Mouse (Mus musculus) frontal cortex, postnatal 36 days (tissue): ENCODE results near the gene Cd55b.
"Not testable (repeated sequence)": the region's sequence is repeated elsewhere in the genome, so short reads cannot be mapped to it uniquely, and the experiment has no call there.

ENCODE experiments used
- DNase-seq, 2 experiments: peaks; one replicate each; pipeline ENCODE4 v3.0.0; 2022; ENCODE audit warnings: low spot score in 2 of 2

The Cd55b gene

GRCm38 (mm10) chr1:130422664-130423111 lies at the start of gene Cd55b:
TSS of gene Cd55b (minus strand) at chr1:130423009.
- DNase-seq, result peak; percentile 2 to 5

GRCm38 (mm10) chr1:130470074-130470473 lies 47.3 kb upstream of the Cd55b start:
- no peak for DNase-seq

GRCm38 (mm10) chr1:130467453-130467852 lies 44.6 kb upstream of the Cd55b start:
- DNase-seq, result no peak

- no peak for DNase-seq
Observed at GRCm38 (mm10) chr1:130464173-130464572, 41.4 kb upstream of the Cd55b start.

GRCm38 (mm10) chr1:130462867-130463266 lies 40.1 kb upstream of the Cd55b start:
- DNase-seq, result no peak

- DNase-seq, result peak; percentile 88 to 89
Observed at GRCm38 (mm10) chr1:130462084-130462861, 39.5 kb upstream of the Cd55b start, which contains the start of gene Cd55. TSS of gene Cd55 (minus strand) at chr1:130462744.

- no peak for DNase-seq
Observed at GRCm38 (mm10) chr1:130455111-130455510, 32.3 kb upstream of the Cd55b start.

- not testable (repeated sequence) for DNase-seq
Observed at GRCm38 (mm10) chr1:130442930-130443329, 20.1 kb upstream of the Cd55b start.

- no peak for DNase-seq
Observed at GRCm38 (mm10) chr1:130430920-130431319, 8.1 kb upstream of the Cd55b start.

GRCm38 (mm10) chr1:130428667-130429066 lies 5.9 kb upstream of the Cd55b start:
- DNase-seq, result not testable (repeated sequence)

GRCm38 (mm10) chr1:130427175-130427853 lies 4.5 kb upstream of the Cd55b start:
- DNase-seq, result not testable (repeated sequence)

GRCm38 (mm10) chr1:130422033-130422432 lies 776 bp downstream of the Cd55b start:
- not testable (repeated sequence) for DNase-seq

GRCm38 (mm10) chr1:130397109-130397508 lies 25.7 kb downstream of the Cd55b start:
- not testable (repeated sequence) for DNase-seq

- DNase-seq, result not testable (repeated sequence)
Observed at GRCm38 (mm10) chr1:130387282-130387681, 35.5 kb downstream of the Cd55b start.

GRCm38 (mm10) chr1:130377726-130378429 lies 44.9 kb downstream of the Cd55b start:
- DNase-seq, result no peak

GRCm38 (mm10) chr1:130374173-130374785 lies 48.5 kb downstream of the Cd55b start:
- DNase-seq, result no peak

GRCm38 (mm10) chr1:130373398-130374083 lies 49.3 kb downstream of the Cd55b start:
- no peak for DNase-seq

GRCm38 (mm10) chr1:130371895-130372528 lies 50.8 kb downstream of the Cd55b start:
- DNase-seq, result peak; percentile 14 to 64

- DNase-seq, result no peak
Observed at GRCm38 (mm10) chr1:130371291-130371690, 51.5 kb downstream of the Cd55b start.

GRCm38 (mm10) chr1:130350077-130350635 lies 72.7 kb downstream of the Cd55b start:
- peak; percentile 5 to 23 for DNase-seq
